Mouse (Mus musculus): ENCODE data around the gene Hspe1. TPM values are rescaled to one million over a fixed set of nuclear protein-coding genes. Genes with fewer than 3 reads are reported as not detected.

Gene Hspe1
- polyA plus RNA-seq, 1 experiment from 2014 or later, result 642 TPM

GRCm38 (mm10) chr1:55130190-55130916 lies 42.4 kb downstream of the Hspe1 start:
- peak overlapping the region; percentile 83 for H3K4me3 ChIP-seq
- no peaks in the 10 kb centered on the region for H3K9me3 ChIP-seq (replicated peaks)
- no peaks in the 10 kb centered on the region for H3K27me3 ChIP-seq (ENCODE audit: low read depth, poor library complexity, severe bottlenecking)
- H3K27ac ChIP-seq (replicated peaks), result peak overlapping the region; percentile 98
- 75% methylated on average over 10 of the region's 10 CpGs for WGBS
- peaks cover 28% of the 10 kb centered on the region for H3K4me1 ChIP-seq
- peaks cover 13% of the 10 kb centered on the region for H3K36me3 ChIP-seq
- DNase-seq (ENCODE audit: low spot score), result no peak

- Histone ChIP-seq H3K4me1 (peaks cover 28% of the 10 kb centered on the region), H3K4me3 (peak within 1 kb of the TSS; percentile 83), H3K27ac (replicated peaks) (peak within 1 kb of the TSS; percentile 98), H3K36me3 (peaks cover 19% of the 10 kb centered on the region), H3K9me3 (replicated peaks) (no peaks in the 10 kb centered on the region), H3K27me3 (ENCODE audit: low read depth, poor library complexity, severe bottlenecking) (no peaks in the 10 kb centered on the region)
- WGBS, result 1% methylated on average over 42 of the region's 42 CpGs
- DNase-seq (ENCODE audit: low spot score), result peak; percentile 95
These were observed 43.0 kb downstream of the Hspe1 start, which contains the start of gene Mob4 for GRCm38 (mm10) chr1:55130943-55131401. TSS of gene Mob4 (plus strand) at chr1:55131231.

DNA sequence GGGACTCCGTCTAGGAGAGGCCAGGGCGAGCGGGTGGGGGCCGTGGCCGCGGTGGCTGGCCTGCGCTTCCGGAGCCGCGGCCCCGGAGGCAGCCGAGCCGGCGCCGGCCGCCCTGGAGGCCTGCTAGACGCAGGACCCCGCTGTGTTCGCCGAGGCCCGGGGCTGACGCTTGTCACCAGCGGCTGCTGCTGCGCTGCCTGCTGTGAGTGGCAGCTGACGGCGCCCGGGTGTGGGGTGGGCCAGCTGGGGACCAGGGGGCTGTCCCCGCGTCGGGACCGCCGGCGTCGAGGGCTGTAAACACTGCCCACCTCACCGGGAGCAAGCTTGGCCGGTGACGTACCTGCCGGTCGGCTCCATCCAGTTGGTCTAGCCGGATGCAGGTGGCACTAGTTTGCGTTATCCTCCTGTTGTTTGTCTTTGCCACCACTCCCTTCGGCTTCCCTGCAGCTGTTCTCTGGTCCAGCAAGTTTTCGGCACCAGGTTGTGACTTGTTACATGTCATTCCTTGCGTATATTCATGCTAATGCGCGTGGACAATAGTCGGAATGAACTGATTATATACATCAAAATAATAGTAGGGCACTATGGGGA lies 43.6 kb downstream of the Hspe1 start:
- H3K4me3 ChIP-seq, result peak overlapping the region; percentile 83
- H3K4me1 ChIP-seq, result peaks cover 28% of the 10 kb centered on the region
- no peak for DNase-seq (ENCODE audit: low spot score)
- no peaks in the 10 kb centered on the region for H3K27me3 ChIP-seq (ENCODE audit: low read depth, poor library complexity, severe bottlenecking)
- H3K36me3 ChIP-seq, result peaks cover 23% of the 10 kb centered on the region
- WGBS, result under 1% methylated on average over 47 of the region's 47 CpGs
- no peaks in the 10 kb centered on the region for H3K9me3 ChIP-seq (replicated peaks)
- H3K27ac ChIP-seq (replicated peaks), result peak overlapping the region; percentile 98

GRCm38 (mm10) chr1:55132308-55132707 lies 44.4 kb downstream of the Hspe1 start:
- Histone ChIP-seq H3K4me3 (peak overlapping the region; percentile 83), H3K27me3 (ENCODE audit: low read depth, poor library complexity, severe bottlenecking) (no peaks in the 10 kb centered on the region), H3K27ac (replicated peaks) (no peak overlapping the region; the same call in 1 of the 2 replicates), H3K36me3 (peaks cover 31% of the 10 kb centered on the region), H3K4me1 (peaks cover 28% of the 10 kb centered on the region), H3K9me3 (replicated peaks) (no peaks in the 10 kb centered on the region)
- WGBS, result 76% methylated on average over 4 of the region's 4 CpGs
- DNase-seq (ENCODE audit: low spot score), result no peak

DNA sequence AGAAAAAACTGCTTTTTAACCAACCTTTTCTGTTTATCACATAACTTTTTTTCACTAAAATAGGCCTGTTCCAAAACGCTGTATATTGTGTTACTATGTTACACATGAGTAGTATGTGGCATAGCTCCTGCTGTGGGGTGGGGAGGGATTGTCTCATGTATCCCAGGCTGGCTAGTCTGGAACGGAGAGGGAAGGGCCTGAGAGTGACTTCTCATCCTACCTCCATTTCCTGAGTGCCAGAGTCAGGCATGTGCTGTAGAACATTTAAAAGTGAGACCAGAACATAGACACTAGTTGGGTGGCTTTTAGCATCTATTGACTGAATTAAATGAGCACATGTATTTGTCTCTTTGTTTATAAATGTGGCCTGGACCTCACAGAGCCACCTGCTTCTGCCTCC lies 45.2 kb downstream of the Hspe1 start:
- H3K27me3 ChIP-seq (ENCODE audit: low read depth, poor library complexity, severe bottlenecking), result no peaks in the 10 kb centered on the region
- H3K9me3 ChIP-seq (replicated peaks), result no peaks in the 10 kb centered on the region
- H3K27ac ChIP-seq (replicated peaks), result no peak overlapping the region
- H3K4me3 ChIP-seq, result no peak overlapping the region
- H3K36me3 ChIP-seq, result peaks cover 38% of the 10 kb centered on the region
- H3K4me1 ChIP-seq, result peaks cover 28% of the 10 kb centered on the region
- no peak for DNase-seq (ENCODE audit: low spot score)
- WGBS, result 76% methylated on average over 2 of the region's 2 CpGs

DNA sequence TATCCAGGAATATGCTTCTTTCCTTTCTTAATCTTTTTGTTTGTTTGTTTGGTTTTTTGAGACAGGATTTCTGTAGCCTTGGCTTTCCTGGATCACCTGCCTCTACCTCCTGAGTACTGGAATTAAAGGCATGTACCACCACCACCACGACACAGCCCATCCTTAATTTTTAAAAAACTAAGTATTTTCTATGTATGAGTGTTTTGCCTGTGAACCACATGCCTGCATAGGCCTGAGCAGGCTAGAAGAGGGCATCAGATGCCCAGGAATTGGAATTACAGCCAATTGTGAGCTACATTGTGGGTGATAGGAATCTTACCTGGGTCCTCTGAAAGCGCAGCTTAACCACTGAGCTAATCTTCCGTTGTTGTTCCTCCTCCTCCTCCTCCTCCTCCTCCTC lies 46.4 kb downstream of the Hspe1 start:
- DNase-seq (ENCODE audit: low spot score), result no peak
- H3K27ac ChIP-seq (replicated peaks), result no peak overlapping the region
- no peak overlapping the region for H3K4me3 ChIP-seq
- no peaks in the 10 kb centered on the region for H3K9me3 ChIP-seq (replicated peaks)
- H3K27me3 ChIP-seq (ENCODE audit: low read depth, poor library complexity, severe bottlenecking), result no peaks in the 10 kb centered on the region
- peaks cover 28% of the 10 kb centered on the region for H3K4me1 ChIP-seq
- H3K36me3 ChIP-seq, result peaks cover 49% of the 10 kb centered on the region
- WGBS, result 96% methylated on average over 3 of the region's 3 CpGs

- Histone ChIP-seq H3K4me1 (peaks cover 20% of the 10 kb centered on the region), H3K4me3 (no peak overlapping the region), H3K27ac (replicated peaks) (no peak overlapping the region), H3K36me3 (peaks cover 64% of the 10 kb centered on the region), H3K27me3 (ENCODE audit: low read depth, poor library complexity, severe bottlenecking) (no peaks in the 10 kb centered on the region), H3K9me3 (replicated peaks) (no peaks in the 10 kb centered on the region)
- 85% methylated on average over 1 of the region's 1 CpGs for WGBS
- DNase-seq (ENCODE audit: low spot score), result no peak
These were observed 47.9 kb downstream of the Hspe1 start for GRCm38 (mm10) chr1:55135846-55136245.

Other genes with a start within 250 kb of the Hspe1 start
- gene Ankrd44, start 161.7 kb upstream of the Hspe1 start, polyA plus RNA-seq (2016; fragmentation: Nextera tagmentation; extraction: Ambion mirVana), result 7.8 and 10.8 TPM in 2 replicates
- gene Sf3b1, start 60.7 kb upstream of the Hspe1 start, polyA plus RNA-seq (2016; fragmentation: Nextera tagmentation; extraction: Ambion mirVana), result 286 and 291 TPM in 2 replicates
- 24.1 and 27.1 TPM in 2 replicates for gene Coq10b, start 35.4 kb upstream of the Hspe1 start, polyA plus RNA-seq (2016; fragmentation: Nextera tagmentation; extraction: Ambion mirVana)
- gene Hspd1, start 111 bp downstream of the Hspe1 start, polyA plus RNA-seq (2016; fragmentation: Nextera tagmentation; extraction: Ambion mirVana), result 480 and 571 TPM in 2 replicates
- gene Mob4, start 43.1 kb downstream of the Hspe1 start, polyA plus RNA-seq (2016; fragmentation: Nextera tagmentation; extraction: Ambion mirVana), result 129 and 135 TPM in 2 replicates
- gene Rftn2, start 138.7 kb downstream of the Hspe1 start, polyA plus RNA-seq (2016; fragmentation: Nextera tagmentation; extraction: Ambion mirVana), result 5.8 TPM in 2 replicates
- 2.8 and 3.2 TPM in 2 replicates for gene Mars2, start 149.0 kb downstream of the Hspe1 start, polyA plus RNA-seq (2016; fragmentation: Nextera tagmentation; extraction: Ambion mirVana)